ENCODE assay signal across 7 mouse cellular contexts in genomic region chr9:75624983-75625555, GRCm38 (mm10). TPM values are rescaled to one million over a fixed set of nuclear protein-coding genes. Genes with fewer than 3 reads are reported as not detected.
DNase-seq lines count a peak whose midpoint lies in the region; ATAC-seq and TF ChIP-seq lines count a peak whose summit lies in the region.

No protein-coding gene starts in this region.

- DNase-seq in lung, adult 2 months = no peak
- no peak for DNase-seq in lung, postnatal 4 days
- no peak for DNase-seq in embryonic facial prominence, embryonic 11.5 days (ENCODE audit: low spot score)
- DNase-seq in hindbrain, postnatal 0 days (ENCODE audit: low spot score) = peak; percentile 58
- DNase-seq in naive thymus-derived CD4-positive, alpha-beta T cell, adult 2 months (ENCODE audit: low read depth) = peak; percentile 18
- DNase-seq in B cell, adult 2 months = no peak
- no peak for DNase-seq in right cerebral cortex, postnatal 36 days (ENCODE audit: low spot score in 2 of 2)

- H3K9me3 ChIP-seq in embryonic facial prominence, embryonic 11.5 days (replicated peaks; ENCODE audit: control insufficient read depth, low read length) = no peaks in the 10 kb centered on the region
- no peaks in the 10 kb centered on the region for H3K9me3 ChIP-seq in hindbrain, postnatal 0 days (ENCODE audit: low read length)

- no peak for TF ChIP-seq CTCF in lung, adult 2 months (IDR thresholded peaks at IDR 0.05; ENCODE audit: insufficient read depth, low read length)
- no peak for TF ChIP-seq CTCF in hindbrain, postnatal 0 days (IDR thresholded peaks at IDR 0.05; ENCODE audit: low read depth)

- H3K27me3 ChIP-seq in embryonic facial prominence, embryonic 11.5 days (ENCODE audit: control insufficient read depth, insufficient read depth, low read length) = no peaks in the 10 kb centered on the region
- no peaks in the 10 kb centered on the region for H3K27me3 ChIP-seq in hindbrain, postnatal 0 days (ENCODE audit: insufficient read depth, low read length)

- H3K27ac ChIP-seq in embryonic facial prominence, embryonic 11.5 days (replicated peaks; ENCODE audit: low read depth, low read length) = no peak overlapping the region; the same call in 1 of the 2 replicates
- H3K27ac ChIP-seq in hindbrain, postnatal 0 days = peak overlapping the region; percentile 91

- H3K4me3 ChIP-seq in lung, adult 2 months (replicated peaks; ENCODE audit: extremely low read depth, low read depth, low read length) = peak overlapping the region; percentile 84
- peak overlapping the region; percentile 80 for H3K4me3 ChIP-seq in embryonic facial prominence, embryonic 11.5 days (ENCODE audit: low read depth, low read length)
- peak overlapping the region; percentile 63 for H3K4me3 ChIP-seq in hindbrain, postnatal 0 days (ENCODE audit: low read length)

- H3K4me2 ChIP-seq in embryonic facial prominence, embryonic 11.5 days (ENCODE audit: low read depth, low read length) = peak overlapping the region; percentile 96
- peak overlapping the region; percentile 81 for H3K4me2 ChIP-seq in hindbrain, postnatal 0 days (ENCODE audit: low read depth, low read length)

- H3K36me3 ChIP-seq in embryonic facial prominence, embryonic 11.5 days (replicated peaks; ENCODE audit: control insufficient read depth, insufficient read depth, low read depth, low read length) = no peaks in the 10 kb centered on the region
- no peaks in the 10 kb centered on the region for H3K36me3 ChIP-seq in hindbrain, postnatal 0 days (ENCODE audit: insufficient read depth, low read length)

- ATAC-seq in embryonic facial prominence, embryonic 11.5 days (replicated peaks; ENCODE audit: insufficient number of reproducible peaks, low FRiP score, low TSS enrichment, low read depth) = peak; percentile 29; the same call in 1 of the 2 replicates
- ATAC-seq in hindbrain, postnatal 0 days = peak; percentile 66

- no peak for TF ChIP-seq POLR2A in lung, adult 2 months (IDR thresholded peaks at IDR 0.05; ENCODE audit: borderline replicate concordance, extremely low read depth, low read depth, low read length)

- peaks cover 6% of the 10 kb centered on the region for H3K4me1 ChIP-seq in lung, adult 2 months (ENCODE audit: control insufficient read depth, insufficient read depth, low read length)
- no peaks in the 10 kb centered on the region; the same call in 1 of the 2 replicates for H3K4me1 ChIP-seq in embryonic facial prominence, embryonic 11.5 days (ENCODE audit: control insufficient read depth, insufficient read depth, low read length)
- H3K4me1 ChIP-seq in hindbrain, postnatal 0 days (ENCODE audit: insufficient read depth, low read length) = 0 out of 2 replicates have a peak, but pooled peaks cover 2% of the 10 kb centered on the region

- peak overlapping the region; percentile 93 for H3K9ac ChIP-seq in embryonic facial prominence, embryonic 11.5 days (replicated peaks; ENCODE audit: low read length)
- peak overlapping the region; percentile 95 for H3K9ac ChIP-seq in hindbrain, postnatal 0 days (replicated peaks; ENCODE audit: low read length)

- WGBS in lung, adult 2 months = 18% methylated on average over 18 of the region's 18 CpGs
- WGBS in embryonic facial prominence, embryonic 11.5 days = 13% methylated on average over 18 of the region's 18 CpGs
- 15% methylated on average over 18 of the region's 18 CpGs for WGBS in hindbrain, postnatal 0 days

RNA-seq across cellular contexts. Expression of gene Lysmd2, which starts 0.5 kb away (rescaled TPM):
- 60.6 and 73.7 TPM in 2 replicates for polyA plus RNA-seq in lung, adult 2 months (2012; rRNA removed)
- polyA plus RNA-seq in embryonic facial prominence, embryonic 11.5 days (2014; fragmentation: Nextera tagmentation; extraction: Ambion mirVana) = 21.2 and 21.7 TPM in 2 replicates
- total RNA-seq in hindbrain, postnatal 0 days (2014; rRNA removed) = 33.9 and 39.7 TPM in 2 replicates
- 37.3 and 42.1 TPM in 2 replicates for polyA plus RNA-seq in hindbrain, postnatal 0 days (2015; fragmentation: Nextera tagmentation; extraction: Ambion mirVana)

RNA-seq across cellular contexts. Expression of gene Tmod2, which starts 13.9 kb away (rescaled TPM):
- polyA plus RNA-seq in lung, adult 2 months (2012; rRNA removed) = 3.3 and 7.6 TPM in 2 replicates
- 36.2 and 38.2 TPM in 2 replicates for polyA plus RNA-seq in embryonic facial prominence, embryonic 11.5 days (2014; fragmentation: Nextera tagmentation; extraction: Ambion mirVana)
- 125 and 126 TPM in 2 replicates for total RNA-seq in hindbrain, postnatal 0 days (2014; rRNA removed)
- 361 and 363 TPM in 2 replicates for polyA plus RNA-seq in hindbrain, postnatal 0 days (2015; fragmentation: Nextera tagmentation; extraction: Ambion mirVana)

RNA-seq across cellular contexts. Expression of gene Scg3, which starts 58.8 kb away (rescaled TPM):
- polyA plus RNA-seq in lung, adult 2 months (2012; rRNA removed) = 0.38 and 1.6 TPM in 2 replicates
- 11.1 and 15.3 TPM in 2 replicates for polyA plus RNA-seq in embryonic facial prominence, embryonic 11.5 days (2014; fragmentation: Nextera tagmentation; extraction: Ambion mirVana)
- total RNA-seq in hindbrain, postnatal 0 days (2014; rRNA removed) = 107 and 112 TPM in 2 replicates
- polyA plus RNA-seq in hindbrain, postnatal 0 days (2015; fragmentation: Nextera tagmentation; extraction: Ambion mirVana) = 134 and 143 TPM in 2 replicates

Comparison
In these comparisons a context has a peak if more than half of its experiments do, and no peak if none do; other contexts are left out.
1. DNase-seq: peak in hindbrain, postnatal 0 days (single experiment) and naive thymus-derived CD4-positive, alpha-beta T cell, adult 2 months (single experiment); none in lung, adult 2 months (single experiment), lung, postnatal 4 days (0 of 2), embryonic facial prominence, embryonic 11.5 days (single experiment), B cell, adult 2 months (0 of 2) and right cerebral cortex, postnatal 36 days (0 of 2).
2. Peak in every context shown above with its lines, with median percentiles within 50 percentile points of each other: H3K4me3 ChIP-seq.